Mouse (Mus musculus): ENCODE data around the gene Anapc11. TPM values are rescaled to one million over a fixed set of nuclear protein-coding genes. Genes with fewer than 3 reads are reported as not detected.
"Not testable (repeated sequence)": the region's sequence is repeated elsewhere in the genome, so short reads cannot be mapped to it uniquely, and the experiment has no call there.

Gene Anapc11
- polyA plus RNA-seq, 1 experiment from 2014 or later, result 218 TPM

DNA sequence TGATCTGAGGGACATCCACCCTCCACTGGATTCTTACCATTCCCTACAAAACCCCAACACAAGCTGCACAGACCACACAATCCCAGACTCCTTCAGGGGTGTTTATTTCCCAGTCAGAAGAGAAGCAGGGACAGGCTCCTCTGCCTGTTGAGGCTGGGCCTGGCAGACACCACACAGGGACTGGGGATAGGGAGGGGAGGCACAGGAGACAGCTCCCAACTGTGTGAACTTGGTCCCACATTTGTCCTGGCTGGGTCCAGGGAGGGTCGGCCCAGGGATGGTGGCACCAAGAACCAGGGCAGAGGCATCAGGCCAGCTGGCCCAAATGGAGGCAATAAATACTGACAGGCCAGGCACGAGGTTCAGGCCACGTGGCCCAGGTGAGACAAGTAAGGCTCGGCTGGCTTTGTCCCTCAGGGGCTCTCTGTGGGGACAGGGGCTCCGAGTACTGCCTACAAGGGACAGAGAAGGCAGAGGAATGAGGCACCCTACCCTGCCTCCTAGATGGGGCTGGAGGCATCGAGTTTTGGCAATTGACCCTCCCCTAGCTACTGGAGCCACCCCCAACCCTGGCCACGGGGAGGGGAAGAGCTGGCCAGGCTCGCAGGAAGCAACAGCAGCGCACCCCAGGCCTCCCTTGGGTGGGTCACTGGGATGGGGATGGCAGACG lies 20.1 kb upstream of the Anapc11 start:
- 93% methylated on average over 10 of the region's 10 CpGs for WGBS
- H3K27ac ChIP-seq, result no peak overlapping the region; the same call in 1 of the 2 replicates
- H3K4me3 ChIP-seq, result peak overlapping the region; percentile 2; the same call in 1 of the 2 replicates
- peaks cover 50% of the 10 kb centered on the region for H3K36me3 ChIP-seq (replicated peaks)
- peaks cover 54% of the 10 kb centered on the region for H3K4me1 ChIP-seq
- no peak for DNase-seq (ENCODE audit: extremely low spot score, low spot score)
- no peaks in the 10 kb centered on the region for H3K27me3 ChIP-seq (ENCODE audit: poor library complexity, severe bottlenecking)
- no peaks in the 10 kb centered on the region for H3K9me3 ChIP-seq

- Histone ChIP-seq H3K27ac (0 out of 2 replicates have a peak overlapping the region, but pooled peaks have one; percentile 99), H3K27me3 (ENCODE audit: poor library complexity, severe bottlenecking) (no peaks in the 10 kb centered on the region), H3K4me1 (peaks cover 53% of the 10 kb centered on the region), H3K4me3 (peak overlapping the region; percentile 89; the same call in 1 of the 2 replicates), H3K9me3 (peaks cover under 1% of the 10 kb centered on the region; the same call in 1 of the 2 replicates), H3K36me3 (replicated peaks) (peaks cover 55% of the 10 kb centered on the region)
- WGBS, result 85% methylated on average over 11 of the region's 11 CpGs
- DNase-seq (ENCODE audit: extremely low spot score, low spot score), result no peak
These were observed 19.5 kb upstream of the Anapc11 start for GRCm38 (mm10) chr11:120578694-120579243.

DNA sequence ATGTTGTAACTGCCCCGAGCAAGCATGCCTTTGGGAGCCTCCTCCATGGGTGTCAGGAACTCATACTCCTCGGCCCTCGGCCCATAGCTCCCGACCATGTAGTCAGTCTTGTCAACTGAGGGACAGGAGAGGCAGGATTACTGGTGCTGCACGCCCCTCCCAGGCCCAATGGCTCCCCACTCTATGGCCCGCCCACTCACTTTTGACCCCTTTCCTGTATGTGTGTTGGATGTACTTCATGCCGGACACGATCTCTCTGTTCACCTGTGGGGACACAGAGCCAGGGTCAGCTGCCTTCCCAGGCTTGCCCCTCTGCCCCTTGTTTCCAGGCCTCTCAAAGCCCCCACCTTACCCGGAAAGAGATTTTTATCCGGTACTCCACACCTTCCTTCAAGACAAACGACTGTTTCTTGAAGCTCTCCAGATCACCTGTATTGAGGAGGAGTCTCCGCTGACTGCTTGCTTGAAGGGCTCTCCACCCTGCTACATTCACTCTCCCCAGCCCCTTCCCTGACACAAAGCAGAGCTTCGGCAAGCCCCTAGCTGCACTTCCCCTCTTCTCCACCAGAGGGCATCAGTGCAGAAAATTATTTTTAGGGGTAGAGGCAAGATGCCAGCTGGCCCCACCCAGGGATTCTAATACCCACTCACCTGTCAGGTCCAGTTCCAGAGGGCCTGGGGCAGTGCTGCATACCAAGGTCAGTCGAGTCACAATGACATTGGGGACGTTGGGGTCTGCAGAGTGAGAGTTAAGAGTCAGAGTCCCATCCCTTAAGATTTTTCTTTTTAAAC lies 18.7 kb upstream of the Anapc11 start:
- peak overlapping the region; percentile 89 for H3K4me3 ChIP-seq
- peaks cover 62% of the 10 kb centered on the region for H3K36me3 ChIP-seq (replicated peaks)
- H3K27ac ChIP-seq, result peak overlapping the region; percentile 99
- DNase-seq (ENCODE audit: extremely low spot score, low spot score), result peak; percentile 86
- no peaks in the 10 kb centered on the region for H3K27me3 ChIP-seq (ENCODE audit: poor library complexity, severe bottlenecking)
- H3K4me1 ChIP-seq, result peaks cover 46% of the 10 kb centered on the region
- H3K9me3 ChIP-seq, result peaks cover 4% of the 10 kb centered on the region; the same call in 1 of the 2 replicates
- 65% methylated on average over 15 of the region's 15 CpGs for WGBS

DNA sequence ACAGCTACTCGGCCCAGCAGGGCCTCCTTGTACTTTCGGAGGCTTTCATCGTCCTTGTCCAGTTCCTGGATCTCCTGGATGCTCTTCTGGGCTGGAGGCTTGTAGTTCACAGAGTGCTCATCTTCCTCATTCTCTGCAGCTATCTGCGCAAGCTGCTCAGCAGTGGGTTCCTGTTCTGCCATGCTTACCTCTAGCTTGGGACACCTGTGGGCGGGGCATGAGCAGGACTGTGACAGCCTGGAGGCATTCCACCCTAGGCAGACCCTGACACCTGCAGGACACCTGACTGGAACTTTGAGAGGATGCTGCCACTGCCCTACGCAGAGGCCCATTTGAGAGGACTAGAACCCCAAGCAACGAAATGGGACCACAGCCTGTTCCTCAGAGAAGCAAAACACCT lies 18.0 kb upstream of the Anapc11 start:
- H3K27me3 ChIP-seq (ENCODE audit: poor library complexity, severe bottlenecking), result no peaks in the 10 kb centered on the region
- H3K4me1 ChIP-seq, result peaks cover 41% of the 10 kb centered on the region
- WGBS, result 67% methylated on average over 7 of the region's 7 CpGs
- peaks cover 4% of the 10 kb centered on the region; the same call in 1 of the 2 replicates for H3K9me3 ChIP-seq
- H3K27ac ChIP-seq, result peak overlapping the region; percentile 99
- peaks cover 69% of the 10 kb centered on the region for H3K36me3 ChIP-seq (replicated peaks)
- no peak for DNase-seq (ENCODE audit: extremely low spot score, low spot score)
- H3K4me3 ChIP-seq, result peak overlapping the region; percentile 89

- Histone ChIP-seq H3K4me1 (peaks cover 41% of the 10 kb centered on the region), H3K27me3 (ENCODE audit: poor library complexity, severe bottlenecking) (no peaks in the 10 kb centered on the region), H3K27ac (peak overlapping the region; percentile 99), H3K4me3 (peak overlapping the region; percentile 89), H3K9me3 (peaks cover 4% of the 10 kb centered on the region; the same call in 1 of the 2 replicates), H3K36me3 (replicated peaks) (peaks cover 76% of the 10 kb centered on the region)
- WGBS, result under 1% methylated on average over 43 of the region's 44 CpGs
- DNase-seq (ENCODE audit: extremely low spot score, low spot score), result peak; percentile 49
These were observed 17.3 kb upstream of the Anapc11 start for GRCm38 (mm10) chr11:120580871-120581331.

DNA sequence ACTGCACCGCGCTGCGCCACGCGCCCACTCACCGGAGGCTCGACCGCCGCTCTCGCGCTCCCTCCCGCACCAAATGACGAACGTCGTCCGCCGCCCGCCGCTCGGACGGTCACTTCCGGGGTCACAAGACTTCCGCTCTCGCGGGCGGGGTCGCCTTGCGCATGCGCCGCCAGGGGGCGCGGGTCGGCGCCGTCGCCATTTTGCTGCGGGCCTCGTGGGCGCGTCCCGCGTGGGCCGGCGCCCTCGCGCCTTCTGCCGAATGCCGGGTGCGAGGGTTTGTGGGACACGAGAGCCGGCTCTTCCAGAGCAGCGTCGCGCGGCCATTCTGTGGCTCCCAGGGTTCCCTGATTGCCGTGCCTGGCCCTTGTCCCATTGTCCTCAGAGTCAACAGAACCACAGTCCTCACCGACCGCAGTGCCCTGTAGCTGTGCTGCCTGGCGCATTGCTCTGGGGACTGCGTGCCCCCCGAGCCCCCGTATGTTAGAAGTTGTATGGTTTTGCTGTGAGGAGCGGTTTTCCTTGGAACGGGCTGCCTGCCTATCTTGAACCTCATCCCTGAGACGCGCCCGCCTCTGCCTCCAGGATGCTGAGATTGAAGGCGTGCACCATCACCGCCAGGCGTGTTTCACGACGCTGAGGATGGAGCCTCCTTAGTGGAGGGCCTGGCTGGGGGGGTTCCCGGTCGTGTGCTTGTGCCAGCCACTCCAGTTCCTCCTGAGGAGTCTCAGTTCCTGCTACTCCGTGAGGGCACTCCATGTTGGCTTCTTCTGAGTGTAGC lies 16.5 kb upstream of the Anapc11 start, which contains the start of gene Arhgdia:
TSS of gene Arhgdia (minus strand) at position 135 of the 778 bp plus-strand sequence.
- WGBS, result 5% methylated on average over 69 of the region's 75 CpGs
- H3K4me3 ChIP-seq, result peak within 1 kb of the TSS; percentile 89
- no peaks in the 10 kb centered on the region for H3K27me3 ChIP-seq (ENCODE audit: poor library complexity, severe bottlenecking)
- H3K4me1 ChIP-seq, result peaks cover 41% of the 10 kb centered on the region
- peaks cover 78% of the 10 kb centered on the region for H3K36me3 ChIP-seq (replicated peaks)
- peak within 1 kb of the TSS; percentile 99 for H3K27ac ChIP-seq
- DNase-seq (ENCODE audit: extremely low spot score, low spot score), result peak; percentile 82
- peaks cover 4% of the 10 kb centered on the region; the same call in 1 of the 2 replicates for H3K9me3 ChIP-seq

GRCm38 (mm10) chr11:120582268-120582981 lies 15.8 kb upstream of the Anapc11 start:
- Histone ChIP-seq H3K9me3 (peaks cover 4% of the 10 kb centered on the region; the same call in 1 of the 2 replicates), H3K4me3 (peak overlapping the region; percentile 89), H3K27me3 (ENCODE audit: poor library complexity, severe bottlenecking) (no peaks in the 10 kb centered on the region), H3K36me3 (replicated peaks) (peaks cover 78% of the 10 kb centered on the region), H3K4me1 (peaks cover 41% of the 10 kb centered on the region), H3K27ac (peak overlapping the region; percentile 99)
- WGBS, result 75% methylated on average over 8 of the region's 8 CpGs
- no peak for DNase-seq (ENCODE audit: extremely low spot score, low spot score)

GRCm38 (mm10) chr11:120582982-120583293 lies 15.3 kb upstream of the Anapc11 start:
- H3K36me3 ChIP-seq (replicated peaks), result peaks cover 78% of the 10 kb centered on the region

GRCm38 (mm10) chr11:120583937-120584336 lies 14.3 kb upstream of the Anapc11 start:
- no peaks in the 10 kb centered on the region for H3K27me3 ChIP-seq (ENCODE audit: poor library complexity, severe bottlenecking)
- H3K36me3 ChIP-seq (replicated peaks), result peaks cover 78% of the 10 kb centered on the region
- H3K9me3 ChIP-seq, result peaks cover 4% of the 10 kb centered on the region; the same call in 1 of the 2 replicates
- H3K4me1 ChIP-seq, result peaks cover 29% of the 10 kb centered on the region
- WGBS, result 95% methylated on average over 1 of the region's 1 CpGs
- DNase-seq (ENCODE audit: extremely low spot score, low spot score), result no peak
- no peak overlapping the region for H3K27ac ChIP-seq
- H3K4me3 ChIP-seq, result no peak overlapping the region

More at GRCm38 (mm10) chr11:120582982-120583293, 15.3 kb upstream of the Anapc11 start:
- not testable (repeated sequence) for H3K4me3 ChIP-seq; H3K27me3 ChIP-seq (ENCODE audit: poor library complexity, severe bottlenecking); H3K27ac ChIP-seq; DNase-seq (ENCODE audit: extremely low spot score, low spot score); H3K9me3 ChIP-seq
- H3K4me1 ChIP-seq, result peaks cover 39% of the 10 kb centered on the region
- 89% methylated on average over 2 of the region's 2 CpGs for WGBS

DNA sequence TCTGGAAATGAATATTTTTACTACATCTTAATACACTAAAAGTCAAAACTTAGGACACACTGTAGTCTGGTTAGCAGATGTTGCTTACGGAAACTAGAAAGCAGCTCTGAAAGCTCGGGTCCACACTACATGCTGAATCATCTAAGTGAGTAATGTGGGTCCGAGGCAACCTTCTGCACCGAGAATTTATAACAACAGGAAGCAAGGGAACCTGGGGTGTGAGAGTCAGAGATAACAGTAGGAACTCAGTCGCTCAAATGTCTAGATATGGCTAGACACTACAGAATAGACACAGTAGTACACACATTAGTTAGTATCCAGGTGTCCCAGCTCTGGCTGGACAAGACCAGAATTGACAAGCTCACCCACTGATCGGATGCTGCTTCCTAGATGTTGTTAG lies 9.7 kb upstream of the Anapc11 start:
- Histone ChIP-seq H3K4me3 (no peak overlapping the region), H3K27ac (no peak overlapping the region), H3K27me3 (ENCODE audit: poor library complexity, severe bottlenecking) (no peaks in the 10 kb centered on the region), H3K9me3 (peaks cover 4% of the 10 kb centered on the region; the same call in 1 of the 2 replicates), H3K36me3 (replicated peaks) (peaks cover 99% of the 10 kb centered on the region), H3K4me1 (no peaks in the 10 kb centered on the region)
- WGBS, result 91% methylated on average over 6 of the region's 6 CpGs
- no peak for DNase-seq (ENCODE audit: extremely low spot score, low spot score)

GRCm38 (mm10) chr11:120597240-120598235 lies 683 bp upstream of the Anapc11 start:
- Histone ChIP-seq H3K36me3 (replicated peaks) (peaks cover 80% of the 10 kb centered on the region), H3K9me3 (no peaks in the 10 kb centered on the region), H3K4me1 (peaks cover 44% of the 10 kb centered on the region), H3K4me3 (peak overlapping the region; percentile 100), H3K27ac (peak overlapping the region; percentile 99), H3K27me3 (ENCODE audit: poor library complexity, severe bottlenecking) (no peaks in the 10 kb centered on the region)
- 5% methylated on average over 97 of the region's 99 CpGs for WGBS
- no peak for DNase-seq (ENCODE audit: extremely low spot score, low spot score)
